Mouse (Mus musculus) brain, embryonic 14.5 days (tissue): ENCODE measurements around the gene Cyth3. TPM values are rescaled to one million over a fixed set of nuclear protein-coding genes. Genes with fewer than 3 reads are reported as not detected.

ENCODE experiments used
- DNase-seq: peaks from one replicate; pipeline ENCODE4 v3.0.0-alpha.2; 2011; ENCODE audit warnings: low read depth
- CTCF ChIP-seq: fragments of 200-500 bp; IDR thresholded peaks from 2 replicates; pipeline ENCODE4 v1.5.1; 2012; ENCODE audit warnings: inconsistent platforms, mild to moderate bottlenecking, moderate library complexity, borderline replicate concordance; ENCODE audit not compliant: insufficient read depth, insufficient read length; ENCODE audit errors: extremely low read depth
- POLR2A ChIP-seq: fragments of 200-500 bp; IDR thresholded peaks from 2 replicates; pipeline ENCODE4 v1.6.1; 2012; ENCODE audit warnings: mild to moderate bottlenecking, inconsistent platforms, borderline replicate concordance; ENCODE audit not compliant: poor library complexity, insufficient read depth, insufficient read length, severe bottlenecking; ENCODE audit errors: extremely low read depth
- polyA plus RNA-seq: library from polyadenylated mRNA; depleted of rRNA; stranded (reverse); fragments of >200 nt; gene quantifications from 2 replicates; pipeline ENCODE4 v1.2.3, GENCODE M21; 2012

Gene Cyth3
- polyA plus RNA-seq, 1 experiment = 35.3 TPM

DNA sequence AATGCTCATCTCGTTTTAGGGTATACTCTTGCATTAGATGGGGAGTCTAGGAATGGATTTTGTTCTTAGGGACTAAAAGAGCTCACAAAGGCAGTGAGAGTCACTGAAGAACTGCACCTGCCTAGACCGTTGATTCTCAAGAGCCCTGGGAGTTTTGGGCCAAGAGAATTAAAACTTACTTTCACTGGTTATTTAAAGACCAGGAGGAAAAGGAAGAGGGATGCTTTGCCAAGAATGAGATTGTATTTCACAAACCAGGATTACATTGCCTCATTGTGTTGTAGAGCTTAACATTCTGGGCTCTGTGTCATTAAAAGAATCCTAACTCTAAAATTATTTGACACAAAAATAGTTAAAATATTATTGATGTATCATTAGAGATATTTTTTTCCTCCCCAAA is 43.3 kb downstream of the Cyth3 start:
- no peak for DNase-seq
- TF ChIP-seq POLR2A (no peak), CTCF (no peak)

DNA sequence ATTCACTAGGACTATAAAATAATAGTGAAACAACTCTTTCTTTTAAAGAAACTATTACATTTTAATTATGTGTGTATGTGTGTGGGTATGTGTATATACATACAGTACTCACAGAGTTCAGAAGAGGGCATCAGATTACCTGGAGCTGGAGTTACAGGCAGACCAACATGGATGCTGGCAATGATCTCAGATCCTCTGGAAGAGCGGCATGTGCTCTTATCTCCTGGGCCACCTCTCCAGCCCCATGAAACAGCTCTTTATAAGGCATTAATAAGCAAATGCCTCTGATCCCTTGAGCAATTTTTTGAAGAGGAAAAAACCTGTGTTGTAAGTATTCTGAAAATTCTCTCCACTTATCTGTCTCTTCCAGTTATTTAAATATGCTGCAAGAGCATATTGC is 43.8 kb downstream of the Cyth3 start:
- DNase-seq = no peak
- TF ChIP-seq POLR2A = no peak
- TF ChIP-seq CTCF = no peak

DNA sequence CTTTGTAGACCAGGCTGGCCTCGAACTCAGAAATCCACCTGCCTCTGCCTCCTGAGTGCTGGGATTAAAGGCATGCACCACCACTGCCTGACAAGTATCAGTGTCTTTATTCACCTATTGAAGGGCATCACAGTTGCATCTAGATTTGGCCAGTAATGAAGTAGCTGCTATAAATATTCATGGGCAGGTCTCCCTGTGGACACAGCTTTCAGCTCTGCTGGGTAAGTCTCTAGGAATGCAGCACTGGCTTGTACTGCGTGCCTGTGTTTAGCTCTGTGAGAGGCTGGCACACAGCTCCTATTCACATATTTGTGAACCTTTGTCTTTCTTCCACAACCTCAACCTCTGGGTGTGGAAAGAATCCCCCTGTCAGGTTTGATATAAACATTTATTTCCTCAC is 46.6 kb downstream of the Cyth3 start:
- DNase-seq = peak; percentile 71
- TF ChIP-seq CTCF = no peak
- no peak for TF ChIP-seq POLR2A

DNA sequence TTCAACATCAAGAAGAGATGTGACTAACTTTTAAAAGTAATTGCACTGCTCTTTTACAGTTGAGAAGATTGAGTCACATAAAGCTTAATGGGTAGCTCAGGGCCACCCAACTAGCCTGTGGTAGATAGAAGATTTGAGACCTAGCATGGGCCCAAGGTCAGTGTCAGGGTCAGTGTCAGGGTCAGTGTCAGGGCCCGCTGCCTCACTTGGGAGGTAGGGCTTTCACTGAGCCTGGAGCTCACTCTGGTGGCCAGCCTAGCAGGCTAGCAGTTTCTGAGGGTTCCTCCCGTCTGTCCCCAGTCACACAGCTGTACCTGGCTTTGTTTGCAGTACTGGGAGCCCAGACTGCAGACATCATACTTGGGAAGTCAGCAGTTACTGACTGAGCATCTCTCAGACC is 47.1 kb downstream of the Cyth3 start:
- no peak for TF ChIP-seq POLR2A
- TF ChIP-seq CTCF = no peak
- no peak for DNase-seq

DNA sequence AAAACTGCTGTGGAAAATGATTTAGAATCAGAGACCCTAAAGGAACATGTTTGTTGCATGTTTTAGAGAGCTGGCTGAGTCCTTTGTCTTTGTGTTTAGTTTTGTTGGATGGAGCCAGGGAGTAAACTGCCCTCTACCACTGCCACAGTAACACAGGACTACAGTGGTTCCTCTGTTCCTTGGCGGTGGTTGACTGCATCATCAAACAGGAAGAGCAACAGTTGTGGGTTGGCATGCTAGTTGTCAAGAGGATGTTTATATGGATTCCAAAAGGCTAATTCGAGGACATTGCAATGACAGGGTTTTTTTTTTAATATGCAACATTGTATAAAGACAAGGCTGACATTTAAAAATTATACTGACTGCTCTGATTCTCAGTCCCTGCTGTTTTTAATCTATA is 47.6 kb downstream of the Cyth3 start:
- TF ChIP-seq CTCF = no peak
- no peak for TF ChIP-seq POLR2A
- peak; percentile 11 for DNase-seq

DNA sequence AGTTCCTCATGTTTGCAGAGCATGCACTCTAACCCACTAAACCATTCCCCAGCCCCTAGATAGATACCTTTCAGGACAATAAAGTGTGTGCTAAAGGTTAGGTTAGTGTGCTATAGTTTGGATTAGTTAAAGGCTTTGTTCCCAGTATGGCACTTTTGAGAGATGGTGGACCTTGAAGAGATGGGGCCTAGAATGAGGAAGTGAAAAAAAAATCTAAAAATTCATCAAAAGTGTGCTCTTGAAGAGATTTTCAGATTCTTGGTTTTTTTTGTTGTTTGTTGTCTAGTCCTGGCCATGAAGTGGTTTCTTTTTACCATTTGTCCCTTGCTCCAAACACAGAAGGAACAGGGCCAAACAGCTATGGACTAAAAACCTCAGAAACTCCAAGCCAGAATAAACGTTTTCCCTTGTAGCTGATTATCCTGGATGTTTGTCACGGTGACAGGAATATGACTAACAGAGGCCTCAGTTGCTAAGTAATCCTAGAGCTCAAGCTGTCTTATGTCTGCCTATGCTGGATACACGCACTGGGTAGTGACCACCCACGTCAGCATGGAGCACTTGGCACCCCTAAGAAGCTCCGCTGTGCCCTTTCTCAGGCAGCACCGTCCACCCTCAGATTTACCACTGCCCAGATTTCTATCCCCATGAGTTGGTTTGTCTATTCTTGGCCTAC is 48.6 kb downstream of the Cyth3 start:
- TF ChIP-seq POLR2A (no peak), CTCF (no peak)
- DNase-seq = no peak

DNA sequence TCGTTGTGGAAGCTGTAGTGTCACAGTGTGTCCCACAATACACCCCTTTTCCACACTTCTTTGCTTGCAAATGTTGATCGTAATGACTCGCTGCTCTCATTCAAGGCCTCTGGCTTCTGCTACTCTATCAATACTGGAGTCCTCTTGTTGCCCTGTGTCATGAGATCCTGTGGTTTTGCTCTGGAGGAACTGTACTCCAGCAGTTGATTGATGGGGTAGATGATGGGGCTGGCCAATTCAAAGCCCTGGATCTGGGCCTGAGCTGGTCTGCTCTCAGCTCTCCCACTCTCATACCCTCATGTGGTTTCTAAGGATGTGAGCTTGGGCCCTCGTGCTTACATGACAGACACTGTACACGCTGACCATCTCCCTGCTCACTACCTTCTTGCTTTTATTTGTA is 52.3 kb downstream of the Cyth3 start:
- DNase-seq = no peak
- TF ChIP-seq CTCF (no peak), POLR2A (no peak)

DNA sequence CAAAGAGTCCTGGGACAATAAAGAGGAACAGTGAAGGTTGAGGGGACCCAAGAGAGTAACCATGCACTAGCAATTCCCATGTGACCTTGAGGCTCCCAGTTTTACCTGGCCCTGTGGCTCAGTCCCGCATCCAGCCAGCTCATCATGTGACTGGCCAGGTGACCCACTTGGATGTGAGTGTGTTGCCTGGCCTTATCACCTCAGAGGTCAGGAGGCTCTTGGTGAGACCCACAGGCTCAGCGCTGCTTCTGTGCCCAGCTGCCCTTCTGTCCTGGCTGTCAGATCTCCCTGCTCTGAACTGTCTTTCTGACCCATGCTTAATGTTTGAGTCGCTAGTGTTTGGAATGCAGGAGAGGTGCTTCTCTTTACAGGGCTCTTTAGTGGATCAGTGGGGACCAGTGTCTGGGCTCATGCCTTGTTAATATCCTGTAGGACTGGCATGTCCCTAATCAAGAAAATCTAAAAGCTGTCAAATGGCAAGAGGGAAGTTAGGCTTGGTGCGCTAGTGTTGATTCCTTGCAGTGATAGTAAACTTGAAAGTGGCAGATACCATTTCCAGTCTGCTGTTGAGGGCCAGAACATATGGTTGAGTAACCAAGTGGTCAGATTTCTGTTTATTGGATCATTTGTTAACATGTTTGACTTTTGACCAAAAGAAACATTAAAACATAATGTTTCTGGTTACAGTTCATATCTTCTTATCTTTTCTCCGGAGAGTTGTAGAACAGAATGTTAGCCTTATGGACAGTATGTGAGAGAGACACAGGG is 54.2 kb downstream of the Cyth3 start:
- no peak for DNase-seq
- TF ChIP-seq POLR2A (no peak), CTCF (no peak)

DNA sequence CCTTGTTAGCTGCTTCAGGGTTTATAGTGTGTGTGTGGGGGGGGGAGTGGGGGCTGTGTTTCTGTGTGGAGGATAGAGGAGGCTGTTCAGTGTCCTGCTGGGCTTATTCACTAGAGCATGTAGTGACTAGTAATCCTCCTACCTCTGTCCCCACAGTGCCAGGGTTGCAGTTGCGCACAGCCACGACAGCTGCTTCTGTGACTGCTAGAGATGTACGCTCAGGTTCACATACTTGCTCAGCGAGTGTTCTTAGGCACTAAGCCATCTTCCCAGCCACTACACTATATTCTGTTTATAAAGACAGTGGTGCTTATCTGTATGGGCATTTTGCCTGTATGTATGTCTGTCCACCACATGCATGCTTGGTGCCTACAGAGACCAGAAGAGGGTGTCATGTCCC is 55.1 kb downstream of the Cyth3 start:
- no peak for DNase-seq
- TF ChIP-seq CTCF = no peak
- TF ChIP-seq POLR2A = no peak

DNA sequence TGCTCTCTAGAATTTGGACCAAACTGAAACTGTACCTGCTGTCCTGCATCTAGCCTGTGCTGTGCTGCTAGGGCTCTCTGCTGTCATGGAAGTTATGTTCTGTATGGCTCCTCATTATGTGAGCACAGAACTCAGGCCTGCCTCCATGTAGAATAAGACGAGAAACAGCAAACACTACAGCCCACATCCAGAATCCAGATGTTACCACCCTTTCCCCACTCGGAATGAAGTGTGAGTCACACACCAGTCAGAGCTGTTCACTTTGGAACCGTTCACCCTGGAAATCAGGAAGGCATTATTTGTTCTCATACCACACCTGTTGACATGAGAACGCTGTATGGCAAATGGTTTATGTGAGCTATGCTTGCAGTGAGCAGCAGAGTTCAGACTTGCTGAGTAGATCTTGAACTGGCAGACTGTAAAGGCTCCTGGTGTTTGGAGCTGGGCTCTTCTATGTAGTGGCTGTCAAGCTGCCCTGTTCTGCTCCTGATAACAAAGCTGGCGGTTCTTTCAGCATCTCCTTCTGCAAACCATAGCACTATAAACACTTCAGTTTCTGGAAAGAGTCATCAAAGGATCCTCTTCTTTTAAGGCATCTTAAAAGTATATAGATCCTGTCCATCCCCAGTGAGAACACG is 56.5 kb downstream of the Cyth3 start:
- no peak for DNase-seq
- no peak for TF ChIP-seq POLR2A
- no peak for TF ChIP-seq CTCF

DNA sequence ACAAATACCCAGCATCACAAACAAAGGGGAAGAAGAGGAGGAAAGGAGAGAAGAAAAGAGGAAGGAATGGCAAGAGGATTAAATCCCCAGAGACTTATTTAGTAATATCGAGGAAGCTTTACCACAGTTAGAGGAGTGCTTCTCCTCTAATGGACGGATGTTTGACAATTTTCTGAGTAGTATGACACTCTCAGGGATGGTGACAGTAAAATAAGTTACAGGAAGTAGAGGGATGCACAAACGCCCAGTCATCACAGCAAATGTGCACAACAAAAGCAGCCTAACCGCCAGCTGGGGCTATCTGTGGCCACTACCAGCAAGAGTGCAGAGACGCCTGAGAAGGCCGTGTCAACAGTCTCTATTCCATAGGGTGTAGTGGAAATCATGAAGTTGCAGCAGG is 57.4 kb downstream of the Cyth3 start:
- DNase-seq = no peak
- TF ChIP-seq CTCF = no peak
- TF ChIP-seq POLR2A = no peak
